Comparison of ENCODE assay signal across 8 mouse cellular contexts in the genomic region with DNA sequence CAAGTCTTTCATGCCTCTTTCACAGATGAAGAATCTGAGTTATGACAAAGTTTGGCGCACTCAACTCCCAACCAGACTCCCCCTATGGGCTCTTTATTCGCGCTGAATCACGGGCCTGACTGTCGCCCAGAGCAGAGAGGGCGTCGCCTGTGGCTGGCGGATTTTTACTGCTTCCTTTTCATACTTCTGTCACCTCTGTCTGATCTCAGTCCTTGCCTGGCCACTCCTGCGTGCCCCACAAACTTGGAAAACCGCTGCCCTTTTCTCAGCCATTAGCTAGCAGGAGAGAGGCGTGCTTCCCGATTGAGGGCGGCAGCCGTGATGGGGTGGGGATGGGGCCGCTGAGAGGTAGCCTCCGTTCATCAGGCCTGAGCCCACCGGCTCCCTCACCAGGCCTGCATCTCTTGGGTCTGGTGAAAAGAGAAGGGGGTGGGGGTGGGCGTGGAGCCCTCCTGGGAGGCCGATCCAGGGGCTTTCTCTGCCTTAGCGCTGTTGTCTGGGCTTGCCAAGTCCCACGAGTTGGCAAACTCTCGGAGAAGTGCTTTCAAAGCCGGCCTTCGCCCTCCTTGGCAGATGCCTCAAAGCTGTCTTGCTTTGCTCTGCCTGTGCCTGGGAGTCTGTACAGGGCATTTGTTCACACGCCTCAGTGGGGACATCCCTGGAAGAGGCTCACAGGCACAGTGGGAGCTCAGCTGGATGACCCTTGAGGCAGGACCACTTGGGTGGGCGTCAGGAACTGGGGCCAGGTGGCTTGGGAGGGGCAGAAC.
A peak's percentile ranks its signal among the peaks of the same experiment; 100 is the strongest.
DNase-seq lines count a peak whose midpoint lies in the region; ATAC-seq and TF ChIP-seq lines count a peak whose summit lies in the region.

No protein-coding gene starts in this region.

- H3K9me3 ChIP-seq in embryonic facial prominence, embryonic 13.5 days: no peaks in the 10 kb centered on the region
- H3K9me3 ChIP-seq in limb, embryonic 11.5 days (ENCODE audit: control insufficient read depth, low read length): no peaks in the 10 kb centered on the region
- H3K9me3 ChIP-seq in midbrain, embryonic 13.5 days: no peaks in the 10 kb centered on the region

- no peaks in the 10 kb centered on the region for H3K36me3 ChIP-seq in embryonic facial prominence, embryonic 13.5 days
- no peaks in the 10 kb centered on the region for H3K36me3 ChIP-seq in kidney, adult 2 months (ENCODE audit: control insufficient read depth, insufficient read depth, low read length)
- no peaks in the 10 kb centered on the region for H3K36me3 ChIP-seq in limb, embryonic 11.5 days (ENCODE audit: control insufficient read depth, insufficient read depth, low read length)
- no peaks in the 10 kb centered on the region for H3K36me3 ChIP-seq in midbrain, embryonic 13.5 days
- no peaks in the 10 kb centered on the region for H3K36me3 ChIP-seq in spleen, adult 2 months (ENCODE audit: control insufficient read depth, insufficient read depth, low read length)

- WGBS in embryonic facial prominence, embryonic 13.5 days: 3% methylated on average over 26 of the region's 26 CpGs
- WGBS in kidney, adult 2 months: 7% methylated on average over 26 of the region's 26 CpGs
- under 1% methylated on average over 26 of the region's 26 CpGs for WGBS in limb, embryonic 11.5 days
- WGBS in midbrain, embryonic 13.5 days: under 1% methylated on average over 26 of the region's 26 CpGs
- 14% methylated on average over 26 of the region's 26 CpGs for WGBS in spleen, adult 2 months

- peak; percentile 31 to 51 for DNase-seq in adrenal gland, adult 18-20 months (ENCODE audit: low spot score in 2 of 2)
- peak; percentile 62 to 67 for DNase-seq in heart, adult 9 months (ENCODE audit: low spot score in 2 of 2)
- DNase-seq in kidney, adult 2 months: peak; percentile 88
- peak; percentile 67 for DNase-seq in limb, embryonic 11.5 days (ENCODE audit: low spot score)
- peak in 1 of 2 experiments; percentile 59 for DNase-seq in spleen, adult 2 months (ENCODE audit: low read depth in 1 of 2, low spot score in 2 of 2)
- no peak for DNase-seq in MN1 (ENCODE audit: low spot score)

- peak overlapping the region; percentile 59 for H3K9ac ChIP-seq in embryonic facial prominence, embryonic 13.5 days
- peak overlapping the region; percentile 58 for H3K9ac ChIP-seq in limb, embryonic 11.5 days (ENCODE audit: low read length)
- H3K9ac ChIP-seq in midbrain, embryonic 13.5 days (replicated peaks): peak overlapping the region; percentile 59

- ATAC-seq in embryonic facial prominence, embryonic 13.5 days (ENCODE audit: insufficient number of reproducible peaks, insufficient read depth, low FRiP score, low TSS enrichment, low read depth): peak; percentile 53; the same call in 1 of the 2 replicates
- peak; percentile 45; the same call in 1 of the 2 replicates for ATAC-seq in limb, embryonic 11.5 days (ENCODE audit: insufficient number of reproducible peaks, low FRiP score, low TSS enrichment, low read depth)
- ATAC-seq in midbrain, embryonic 13.5 days: peak; percentile 87

- no peak for TF ChIP-seq CTCF in kidney, adult 2 months (conservative IDR thresholded peaks at IDR 0.05; ENCODE audit: insufficient read depth, insufficient read length, low read depth, low read length)
- TF ChIP-seq CTCF in spleen, adult 2 months (IDR thresholded peaks at IDR 0.05; ENCODE audit: extremely low read depth, insufficient read depth, insufficient read length, insufficient replicate concordance): 0 out of 2 replicates have a peak, but pooled peaks have one; percentile 9

- H3K27ac ChIP-seq in embryonic facial prominence, embryonic 13.5 days: peak overlapping the region; percentile 52
- H3K27ac ChIP-seq in kidney, adult 2 months (ENCODE audit: insufficient read depth, low read depth, low read length): peak overlapping the region; percentile 41
- 0 out of 2 replicates have a peak overlapping the region, but pooled peaks have one; percentile 21 for H3K27ac ChIP-seq in limb, embryonic 11.5 days (replicated peaks; ENCODE audit: low read depth, low read length)
- no peak overlapping the region; the same call in 1 of the 2 replicates for H3K27ac ChIP-seq in midbrain, embryonic 13.5 days
- H3K27ac ChIP-seq in spleen, adult 2 months (ENCODE audit: insufficient read depth, low read length): peak overlapping the region; percentile 19

- H3K4me2 ChIP-seq in embryonic facial prominence, embryonic 13.5 days: peak overlapping the region; percentile 72
- H3K4me2 ChIP-seq in limb, embryonic 11.5 days (ENCODE audit: low read depth, severe bottlenecking): peak overlapping the region; percentile 70
- peak overlapping the region; percentile 65 for H3K4me2 ChIP-seq in midbrain, embryonic 13.5 days (replicated peaks)

- H3K4me1 ChIP-seq in embryonic facial prominence, embryonic 13.5 days: peaks cover 30% of the 10 kb centered on the region
- peaks cover 12% of the 10 kb centered on the region for H3K4me1 ChIP-seq in kidney, adult 2 months (ENCODE audit: control insufficient read depth, insufficient read depth, low read length)
- peaks cover 20% of the 10 kb centered on the region for H3K4me1 ChIP-seq in limb, embryonic 11.5 days (ENCODE audit: control insufficient read depth, insufficient read depth, low read length)
- peaks cover 16% of the 10 kb centered on the region for H3K4me1 ChIP-seq in midbrain, embryonic 13.5 days (replicated peaks)
- peaks cover 32% of the 10 kb centered on the region; the same call in 1 of the 2 replicates for H3K4me1 ChIP-seq in spleen, adult 2 months (ENCODE audit: control insufficient read depth, insufficient read depth, insufficient read length)

- H3K4me3 ChIP-seq in embryonic facial prominence, embryonic 13.5 days: peak overlapping the region; percentile 35
- H3K4me3 ChIP-seq in kidney, adult 2 months (ENCODE audit: insufficient read depth, low read depth, low read length): peak overlapping the region; percentile 18; the same call in 1 of the 2 replicates
- H3K4me3 ChIP-seq in limb, embryonic 11.5 days (ENCODE audit: low read depth, low read length): peak overlapping the region; percentile 16
- peak overlapping the region; percentile 31 for H3K4me3 ChIP-seq in midbrain, embryonic 13.5 days (replicated peaks)
- peak overlapping the region; percentile 11; the same call in 1 of the 2 replicates for H3K4me3 ChIP-seq in spleen, adult 2 months (ENCODE audit: extremely low read depth, insufficient read depth, insufficient read length)

- TF ChIP-seq POLR2A in kidney, adult 2 months (IDR thresholded peaks at IDR 0.05; ENCODE audit: low read depth, low read length): no peak
- no peak for TF ChIP-seq POLR2A in spleen, adult 2 months (IDR thresholded peaks at IDR 0.05; ENCODE audit: low read depth, low read length)

- H3K27me3 ChIP-seq in embryonic facial prominence, embryonic 13.5 days: peaks cover 15% of the 10 kb centered on the region; the same call in 1 of the 2 replicates
- H3K27me3 ChIP-seq in kidney, adult 2 months (replicated peaks; ENCODE audit: control insufficient read depth, insufficient read depth, low read length): no peaks in the 10 kb centered on the region
- H3K27me3 ChIP-seq in limb, embryonic 11.5 days (ENCODE audit: control insufficient read depth, insufficient read depth, low read length): 0 out of 2 replicates have a peak, but pooled peaks cover 2% of the 10 kb centered on the region
- peaks cover 30% of the 10 kb centered on the region for H3K27me3 ChIP-seq in midbrain, embryonic 13.5 days
- H3K27me3 ChIP-seq in spleen, adult 2 months (ENCODE audit: control insufficient read depth, insufficient read depth, low read length): no peaks in the 10 kb centered on the region
